Mouse (Mus musculus): ENCODE measurements around the gene Pip4k2b. TPM values are rescaled to one million over a fixed set of nuclear protein-coding genes. Genes with fewer than 3 reads are reported as not detected.

Gene Pip4k2b
- polyA plus RNA-seq, 1 experiment from 2014 or later = 4.2 TPM

DNA sequence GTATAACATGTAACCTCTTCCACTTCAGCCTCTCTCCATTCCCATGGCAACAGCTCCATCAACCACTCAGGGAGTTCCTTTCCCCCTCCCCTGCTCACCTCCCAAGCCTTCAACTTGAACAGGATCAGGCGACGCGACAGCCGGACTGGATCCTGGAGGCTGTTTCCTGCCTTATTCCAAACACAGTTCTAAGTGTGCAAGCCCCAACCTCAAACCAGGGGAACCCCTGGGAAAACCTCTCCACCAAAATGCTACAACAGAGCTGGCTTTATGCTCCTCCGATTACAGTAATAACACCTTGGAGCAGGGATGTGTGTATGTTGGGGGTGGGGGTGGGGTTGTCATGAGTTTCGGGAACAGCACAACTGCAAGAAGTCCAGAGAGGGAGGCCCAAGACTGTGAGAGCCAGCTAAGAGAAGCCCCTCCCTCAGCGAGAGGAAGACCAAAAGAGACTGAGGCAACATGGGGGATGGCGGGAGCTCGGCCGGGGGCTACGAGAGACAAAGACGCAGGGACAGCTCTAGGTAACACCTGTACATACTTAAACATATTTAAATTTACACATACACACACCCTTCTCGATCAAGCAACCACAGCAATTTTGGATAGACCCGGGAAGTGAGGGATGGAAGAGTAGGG, 46.5 kb downstream of the Pip4k2b start:
- Histone ChIP-seq H3K27ac (peak overlapping the region; percentile 97), H3K27me3 (no peaks in the 10 kb centered on the region), H3K9ac (peak overlapping the region; percentile 97), H3K9me3 (replicated peaks) (no peaks in the 10 kb centered on the region), H3K36me3 (ENCODE audit: poor library complexity, severe bottlenecking) (peaks cover 5% of the 10 kb centered on the region), H3K4me1 (peaks cover 71% of the 10 kb centered on the region), H3K4me2 (peak overlapping the region; percentile 91), H3K4me3 (peak overlapping the region; percentile 68)
- under 1% methylated on average over 14 of the region's 14 CpGs for WGBS
- no peak for ATAC-seq

DNA sequence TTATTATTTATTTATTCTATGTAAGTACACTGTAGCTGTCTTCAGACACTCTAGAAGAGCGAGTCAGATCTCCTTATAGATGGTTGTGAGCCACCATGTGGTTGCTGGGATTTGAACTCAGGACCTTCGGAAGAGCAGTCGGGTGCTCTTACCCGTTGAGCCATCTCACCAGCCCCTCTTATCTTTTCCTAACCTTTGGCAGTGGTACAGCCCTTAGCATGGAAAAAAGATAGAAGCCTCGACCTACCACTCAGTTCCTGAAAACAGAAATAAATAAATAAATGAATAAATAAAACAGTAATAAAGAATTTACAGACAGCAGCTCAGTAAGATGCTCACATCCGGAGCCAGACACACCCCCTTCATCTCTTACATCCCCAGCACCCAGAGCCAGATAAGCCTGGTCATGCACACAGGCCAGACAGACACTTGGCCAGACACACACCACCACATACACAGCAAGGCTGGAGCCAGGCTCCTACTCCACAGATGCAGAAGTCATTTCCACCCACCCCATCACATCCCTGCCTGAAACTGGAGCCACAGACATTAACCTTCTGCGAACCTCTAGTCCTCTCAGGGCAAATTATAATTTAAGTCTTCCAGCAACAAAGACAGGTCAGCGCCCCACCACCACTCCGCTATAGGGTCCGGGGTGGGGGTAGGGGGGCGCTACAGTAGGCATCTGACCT, 47.2 kb downstream of the Pip4k2b start:
- no peaks in the 10 kb centered on the region for H3K27me3 ChIP-seq
- WGBS = 49% methylated on average over 11 of the region's 11 CpGs
- H3K27ac ChIP-seq = peak overlapping the region; percentile 97
- peak overlapping the region; percentile 97 for H3K9ac ChIP-seq
- peak overlapping the region; percentile 68 for H3K4me3 ChIP-seq
- peak overlapping the region; percentile 91 for H3K4me2 ChIP-seq
- peaks cover 75% of the 10 kb centered on the region for H3K4me1 ChIP-seq
- H3K36me3 ChIP-seq (ENCODE audit: poor library complexity, severe bottlenecking) = peaks cover 12% of the 10 kb centered on the region
- H3K9me3 ChIP-seq (replicated peaks) = no peaks in the 10 kb centered on the region
- ATAC-seq = no peak

DNA sequence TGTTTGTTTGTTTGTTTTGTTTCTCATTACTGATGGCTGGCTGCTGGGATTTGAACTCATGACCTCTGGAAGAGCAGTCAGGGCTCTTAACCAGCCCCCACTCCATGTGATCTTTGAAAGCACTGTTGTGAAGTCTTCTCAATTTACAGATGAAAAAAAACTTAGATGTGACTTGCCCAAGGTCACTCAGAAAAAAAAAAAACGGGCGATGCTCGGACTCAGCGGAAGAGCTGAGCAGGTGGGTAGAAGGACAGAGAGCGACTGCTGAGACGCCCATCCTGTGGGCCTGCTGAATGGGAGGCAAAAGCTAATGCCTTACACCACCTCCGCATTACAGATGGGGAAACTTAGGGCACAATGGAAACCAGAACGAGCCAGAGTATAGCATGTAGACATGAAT, 47.8 kb downstream of the Pip4k2b start:
- WGBS = 65% methylated on average over 8 of the region's 8 CpGs
- H3K36me3 ChIP-seq (ENCODE audit: poor library complexity, severe bottlenecking) = peaks cover 19% of the 10 kb centered on the region
- H3K27ac ChIP-seq = peak overlapping the region; percentile 90
- no peaks in the 10 kb centered on the region for H3K27me3 ChIP-seq
- H3K4me3 ChIP-seq = peak overlapping the region; percentile 68
- H3K9ac ChIP-seq = peak overlapping the region; percentile 47
- peak overlapping the region; percentile 91 for H3K4me2 ChIP-seq
- peaks cover 70% of the 10 kb centered on the region for H3K4me1 ChIP-seq
- no peak for ATAC-seq
- H3K9me3 ChIP-seq (replicated peaks) = no peaks in the 10 kb centered on the region

DNA sequence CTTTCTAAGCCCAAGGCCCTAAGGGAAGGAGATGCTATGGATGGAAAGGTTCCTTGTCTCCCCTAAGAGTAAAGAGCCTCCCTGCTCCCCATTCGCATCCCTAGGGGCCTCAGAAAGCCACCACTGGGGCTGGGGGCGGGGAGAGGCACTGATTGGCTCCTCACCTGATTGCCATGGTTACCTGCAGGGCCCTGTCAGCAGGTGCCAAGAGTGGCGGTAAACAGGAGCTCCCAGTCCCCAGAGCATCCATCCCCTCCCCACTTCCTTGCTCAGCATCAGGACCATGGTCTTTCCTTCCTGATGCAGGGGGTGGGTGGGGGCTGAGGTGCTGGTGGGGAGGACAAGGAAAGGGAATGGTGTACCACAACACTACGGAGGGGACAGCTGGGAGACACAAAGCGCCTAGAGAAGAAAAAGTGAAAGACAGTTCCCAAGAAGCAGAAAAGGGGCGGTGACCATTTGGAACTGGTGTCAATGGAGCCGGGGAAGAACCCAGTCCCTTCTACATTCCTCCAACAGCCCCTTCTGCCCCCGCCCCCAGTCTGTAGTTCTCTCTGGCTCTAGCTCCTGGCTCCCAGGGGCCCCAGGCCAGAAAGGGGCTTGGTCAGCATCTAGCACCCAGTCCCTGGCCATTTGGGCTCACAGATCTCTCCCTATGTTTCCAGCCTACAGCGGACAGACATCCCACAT, 48.6 kb downstream of the Pip4k2b start:
- Histone ChIP-seq H3K9ac (peak overlapping the region; percentile 47), H3K27me3 (no peaks in the 10 kb centered on the region), H3K4me1 (peaks cover 62% of the 10 kb centered on the region), H3K4me3 (peak overlapping the region; percentile 68), H3K36me3 (ENCODE audit: poor library complexity, severe bottlenecking) (peaks cover 27% of the 10 kb centered on the region), H3K27ac (peak overlapping the region; percentile 90), H3K4me2 (peak overlapping the region; percentile 91), H3K9me3 (replicated peaks) (no peaks in the 10 kb centered on the region)
- ATAC-seq = no peak
- 12% methylated on average over 9 of the region's 9 CpGs for WGBS

DNA sequence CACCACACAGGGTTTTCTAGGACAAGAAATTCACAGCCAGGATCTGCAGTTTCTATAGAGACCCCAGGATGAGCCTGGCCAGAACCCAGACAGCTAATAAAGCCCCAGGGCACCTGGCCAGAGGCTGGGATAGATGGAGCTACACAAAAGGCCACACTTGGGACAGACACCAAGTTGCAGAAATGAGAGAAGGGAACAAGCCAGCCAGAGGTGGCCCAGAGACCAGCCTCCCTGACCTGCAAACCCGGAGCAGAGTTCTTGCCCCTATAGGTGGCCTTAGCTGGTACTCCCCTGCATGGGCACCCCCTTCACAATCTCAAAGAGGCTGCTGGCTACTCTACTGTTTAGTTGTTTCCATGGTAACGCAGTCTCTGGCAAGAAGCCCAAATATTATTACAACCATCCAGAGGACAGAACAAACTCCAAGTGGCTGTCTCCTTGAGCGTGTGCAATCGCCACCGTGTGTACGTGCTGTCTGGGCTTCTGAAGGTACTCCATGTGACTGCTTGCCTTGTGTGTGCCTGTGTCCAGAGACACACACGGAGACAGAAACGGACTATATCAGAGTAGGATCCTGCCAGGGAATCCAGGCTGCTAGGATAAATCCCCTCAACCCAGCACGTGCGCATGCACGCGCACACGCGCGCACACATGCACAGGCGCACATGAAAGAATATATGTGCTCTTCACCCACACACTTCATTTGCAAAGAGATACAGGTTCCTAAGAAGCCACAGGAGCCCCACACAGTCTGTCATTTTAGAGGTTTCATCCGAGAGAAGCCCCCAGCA, 49.4 kb downstream of the Pip4k2b start:
- peaks cover 34% of the 10 kb centered on the region for H3K36me3 ChIP-seq (ENCODE audit: poor library complexity, severe bottlenecking)
- H3K9me3 ChIP-seq (replicated peaks) = no peaks in the 10 kb centered on the region
- H3K4me2 ChIP-seq = peak overlapping the region; percentile 91
- peak overlapping the region; percentile 68 for H3K4me3 ChIP-seq
- no peaks in the 10 kb centered on the region for H3K27me3 ChIP-seq
- peaks cover 58% of the 10 kb centered on the region for H3K4me1 ChIP-seq
- peak; percentile 31 for ATAC-seq
- H3K27ac ChIP-seq = peak overlapping the region; percentile 90
- WGBS = 21% methylated on average over 17 of the region's 17 CpGs
- peak overlapping the region; percentile 47 for H3K9ac ChIP-seq

DNA sequence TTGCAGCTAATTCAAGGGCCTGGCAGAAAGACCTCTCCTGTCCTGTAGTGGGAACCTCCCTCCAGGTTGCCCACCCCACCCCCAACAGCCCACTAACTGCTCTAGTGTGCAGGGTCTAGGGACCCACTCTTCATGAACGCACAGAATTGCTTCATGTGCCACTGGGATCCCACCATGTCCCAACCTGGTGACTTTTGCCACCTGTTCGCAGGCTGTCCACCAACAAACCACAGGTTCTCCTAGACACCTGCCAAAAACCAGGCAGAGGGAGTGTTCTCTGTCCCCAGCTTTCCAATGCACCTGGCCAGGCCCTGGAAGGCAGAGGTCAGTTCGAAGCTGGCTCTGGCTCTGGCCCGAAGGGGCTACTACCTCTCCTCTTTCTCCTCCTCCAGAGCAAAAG, 50.1 kb downstream of the Pip4k2b start:
- Histone ChIP-seq H3K36me3 (ENCODE audit: poor library complexity, severe bottlenecking) (peaks cover 39% of the 10 kb centered on the region), H3K27ac (peak overlapping the region; percentile 90), H3K4me3 (peak overlapping the region; percentile 68; the same call in 1 of the 2 replicates), H3K27me3 (no peaks in the 10 kb centered on the region), H3K9ac (0 out of 2 replicates have a peak overlapping the region, but pooled peaks have one; percentile 47), H3K4me2 (peak overlapping the region; percentile 91), H3K4me1 (peaks cover 58% of the 10 kb centered on the region), H3K9me3 (replicated peaks) (no peaks in the 10 kb centered on the region)
- 64% methylated on average over 4 of the region's 4 CpGs for WGBS
- no peak for ATAC-seq

DNA sequence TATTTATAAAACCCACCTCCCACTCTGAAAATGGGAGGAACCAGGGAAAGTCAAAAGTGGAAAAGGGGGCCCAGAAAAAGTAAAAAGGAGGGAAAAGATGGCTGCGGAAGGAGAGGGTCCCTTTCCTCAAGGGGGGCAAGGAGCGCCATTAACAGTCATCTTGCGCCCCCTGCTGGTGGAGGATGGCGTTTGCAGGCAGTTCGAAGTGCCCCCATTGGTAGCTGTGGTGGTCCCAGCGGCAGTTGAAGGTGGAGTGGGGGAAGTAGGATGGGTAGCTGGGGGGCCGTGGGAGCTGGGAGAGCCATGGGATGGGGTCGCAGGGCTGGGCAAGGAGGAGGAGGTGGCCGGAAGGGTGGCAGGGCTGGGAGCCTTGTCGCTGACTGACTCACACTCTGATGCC, 54.6 kb downstream of the Pip4k2b start:
- no peak overlapping the region for H3K4me2 ChIP-seq
- H3K4me3 ChIP-seq = no peak overlapping the region
- H3K9ac ChIP-seq = no peak overlapping the region
- H3K36me3 ChIP-seq (ENCODE audit: poor library complexity, severe bottlenecking) = peaks cover 55% of the 10 kb centered on the region
- H3K27me3 ChIP-seq = no peaks in the 10 kb centered on the region
- WGBS = 22% methylated on average over 10 of the region's 10 CpGs
- ATAC-seq = no peak
- H3K9me3 ChIP-seq (replicated peaks) = no peaks in the 10 kb centered on the region
- H3K27ac ChIP-seq = no peak overlapping the region
- peaks cover 42% of the 10 kb centered on the region for H3K4me1 ChIP-seq

DNA sequence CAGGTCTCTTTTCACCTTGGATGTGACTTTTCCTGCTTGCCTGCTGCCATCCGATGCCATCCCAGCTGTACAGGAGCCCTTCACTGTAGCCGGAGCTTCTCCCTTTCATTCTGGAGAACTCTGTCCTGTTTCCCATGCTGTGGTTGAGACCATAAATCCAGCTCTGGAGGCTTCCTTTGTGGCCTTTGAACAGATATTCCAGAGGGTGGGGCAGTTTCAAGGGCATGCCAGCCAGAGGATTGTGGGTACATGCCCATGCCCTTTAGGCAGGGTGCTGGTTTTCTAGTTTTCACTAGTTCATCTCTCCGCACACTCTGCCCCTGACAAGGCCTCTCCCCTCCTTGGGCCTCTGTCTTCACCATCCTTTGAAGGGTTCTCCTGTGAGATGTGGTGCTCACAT, 57.4 kb downstream of the Pip4k2b start:
- H3K4me3 ChIP-seq = no peak overlapping the region
- H3K27ac ChIP-seq = no peak overlapping the region; the same call in 1 of the 2 replicates
- H3K9me3 ChIP-seq (replicated peaks) = no peaks in the 10 kb centered on the region
- ATAC-seq = no peak
- H3K36me3 ChIP-seq (ENCODE audit: poor library complexity, severe bottlenecking) = peaks cover 48% of the 10 kb centered on the region
- H3K4me2 ChIP-seq = no peak overlapping the region
- H3K27me3 ChIP-seq = no peaks in the 10 kb centered on the region
- H3K4me1 ChIP-seq = peaks cover 21% of the 10 kb centered on the region
- 0 out of 2 replicates have a peak overlapping the region, but pooled peaks have one; percentile 30 for H3K9ac ChIP-seq
- WGBS = 83% methylated on average over 3 of the region's 3 CpGs

DNA sequence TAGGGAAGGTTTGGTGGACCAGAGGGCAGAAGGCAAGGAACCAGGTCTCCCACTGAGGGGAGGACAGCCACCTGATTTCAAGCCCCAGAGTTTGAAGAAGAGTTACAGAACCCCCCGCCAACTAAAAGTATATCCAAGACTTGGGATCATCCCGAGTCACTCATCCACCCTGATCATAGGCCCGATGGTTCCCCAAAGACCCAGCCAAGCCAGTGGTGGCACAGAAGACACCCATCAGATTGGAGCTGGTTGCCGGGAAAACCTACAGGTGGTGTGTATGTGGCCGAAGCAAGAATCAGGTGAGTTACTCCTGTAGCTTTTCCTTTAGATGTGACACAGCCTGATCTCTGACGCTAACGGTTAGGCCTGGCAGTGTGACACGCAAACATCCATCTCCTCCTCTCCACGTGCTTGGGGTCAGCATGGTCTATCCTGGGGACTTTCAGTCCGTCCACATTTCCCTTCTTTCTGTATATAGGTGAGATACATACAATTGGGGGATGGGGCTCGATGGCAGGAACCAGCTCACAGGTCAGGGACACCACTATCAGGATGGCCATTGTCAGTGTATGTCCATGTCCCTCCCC, 58.1 kb downstream of the Pip4k2b start:
- WGBS = 71% methylated on average over 11 of the region's 11 CpGs
- Histone ChIP-seq H3K4me2 (peak overlapping the region; percentile 92), H3K36me3 (ENCODE audit: poor library complexity, severe bottlenecking) (peaks cover 48% of the 10 kb centered on the region), H3K27ac (no peak overlapping the region), H3K27me3 (no peaks in the 10 kb centered on the region), H3K9ac (0 out of 2 replicates have a peak overlapping the region, but pooled peaks have one; percentile 41), H3K4me3 (peak overlapping the region; percentile 46; the same call in 1 of the 2 replicates), H3K9me3 (replicated peaks) (no peaks in the 10 kb centered on the region), H3K4me1 (peaks cover 21% of the 10 kb centered on the region)
- no peak for ATAC-seq

DNA sequence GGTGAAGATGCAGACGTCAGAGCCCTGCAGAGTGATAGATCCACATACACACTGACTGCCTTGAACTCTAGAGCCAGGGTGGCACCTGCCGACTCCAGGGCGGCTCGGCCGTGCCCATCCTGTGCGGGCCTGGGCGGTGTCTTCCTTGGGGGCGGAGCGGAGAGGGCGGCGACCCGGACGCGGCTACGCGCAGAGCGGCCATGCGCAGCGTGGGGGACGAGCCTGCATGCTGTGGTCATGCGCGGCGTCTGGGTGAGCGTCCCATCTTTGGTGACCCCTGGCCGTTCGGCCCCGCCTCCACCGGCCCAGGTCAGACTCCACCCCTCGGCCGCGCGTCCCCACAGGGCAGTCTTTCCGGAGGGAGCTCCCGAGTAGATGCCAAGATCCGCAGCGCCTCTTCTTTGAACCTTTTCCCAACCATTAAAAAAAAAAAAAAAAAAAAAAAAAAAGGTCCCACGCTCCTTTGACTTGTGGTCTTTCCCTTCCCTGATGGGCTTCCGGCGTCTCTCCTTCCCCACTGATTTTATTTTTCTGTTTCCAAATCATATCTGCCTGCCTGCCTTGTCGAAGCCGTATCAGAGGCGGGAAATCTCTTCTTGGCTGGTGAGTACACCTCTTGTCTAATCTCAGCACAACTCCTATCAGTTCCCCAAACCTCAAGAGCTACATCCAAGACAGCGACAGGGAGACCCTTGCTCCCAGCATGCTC, 58.7 kb downstream of the Pip4k2b start, which contains the start of gene Cisd3:
Gene Cisd3 (plus strand): TSS at position 214 of the 709 bp plus-strand sequence.
- peak; percentile 71 for ATAC-seq
- H3K27ac ChIP-seq = peak within 1 kb of the TSS; percentile 35; the same call in 1 of the 2 replicates
- WGBS = 1% methylated on average over 41 of the region's 43 CpGs

More for the DNA sequence above, 58.7 kb downstream of the Pip4k2b start, which contains the start of gene Cisd3:
- Histone ChIP-seq H3K9me3 (replicated peaks) (no peaks in the 10 kb centered on the region), H3K4me1 (peaks cover 21% of the 10 kb centered on the region), H3K4me2 (peak within 1 kb of the TSS; percentile 92), H3K27me3 (no peaks in the 10 kb centered on the region), H3K4me3 (peak within 1 kb of the TSS; percentile 46), H3K36me3 (ENCODE audit: poor library complexity, severe bottlenecking) (peaks cover 47% of the 10 kb centered on the region), H3K9ac (peak within 1 kb of the TSS; percentile 72)
